Mouse (Mus musculus): ENCODE measurements around the gene Krtap1-3. TPM values are rescaled to one million over a fixed set of nuclear protein-coding genes. Genes with fewer than 3 reads are reported as not detected.

Krtap1-3 gene
- total RNA-seq, 2 experiments from 2014 or later: not detected

DNA sequence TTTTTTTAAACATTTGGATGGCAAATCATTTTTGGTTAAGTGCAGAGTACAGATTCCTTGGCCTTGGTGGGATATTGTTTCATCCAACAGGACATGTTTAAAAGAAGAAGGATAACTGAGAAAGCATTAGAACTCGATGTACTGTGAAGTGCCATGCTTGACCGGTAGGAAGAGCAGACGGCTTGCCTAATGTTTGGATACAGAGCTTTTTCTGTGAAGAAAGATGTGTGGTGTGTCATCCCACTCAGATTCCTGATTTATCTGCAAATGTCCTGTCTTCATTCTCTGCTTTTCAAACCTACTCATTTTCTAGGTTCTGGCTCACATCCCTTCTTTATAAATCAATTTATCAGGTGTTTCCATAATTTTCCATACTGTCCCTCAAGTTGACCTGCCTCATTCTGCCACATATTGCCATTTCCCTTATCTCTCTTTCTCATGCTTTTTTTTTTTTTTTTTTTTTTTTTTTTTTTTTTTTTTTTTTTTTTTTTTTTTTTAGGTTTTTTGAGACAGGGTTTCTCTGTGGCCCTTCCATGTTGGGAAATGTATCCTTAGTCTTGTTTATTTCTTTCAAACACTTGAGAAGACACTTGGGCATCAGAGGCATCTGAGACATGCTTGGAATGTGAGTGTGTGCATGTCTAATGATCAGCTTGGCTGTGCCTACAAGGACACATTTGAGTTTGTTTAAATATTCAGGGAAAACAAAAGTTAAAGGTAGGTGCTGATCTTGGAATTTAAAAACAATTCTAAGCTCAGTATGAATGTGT lies 33.0 kb downstream of the Krtap1-3 start:
- no peak for DNase-seq

GRCm38 (mm10) chr11:99556753-99557152 lies 34.4 kb downstream of the Krtap1-3 start, which contains the start of gene Krtap3-2:
Krtap3-2 (minus strand) TSS chr11:99556853.
- no peak for DNase-seq

GRCm38 (mm10) chr11:99556195-99556594 lies 34.9 kb downstream of the Krtap1-3 start:
- no peak for DNase-seq

GRCm38 (mm10) chr11:99550765-99551164 lies 40.4 kb downstream of the Krtap1-3 start, which contains the start of gene Krtap3-3:
Krtap3-3 (minus strand) TSS chr11:99550865.
- no peak for DNase-seq

DNA sequence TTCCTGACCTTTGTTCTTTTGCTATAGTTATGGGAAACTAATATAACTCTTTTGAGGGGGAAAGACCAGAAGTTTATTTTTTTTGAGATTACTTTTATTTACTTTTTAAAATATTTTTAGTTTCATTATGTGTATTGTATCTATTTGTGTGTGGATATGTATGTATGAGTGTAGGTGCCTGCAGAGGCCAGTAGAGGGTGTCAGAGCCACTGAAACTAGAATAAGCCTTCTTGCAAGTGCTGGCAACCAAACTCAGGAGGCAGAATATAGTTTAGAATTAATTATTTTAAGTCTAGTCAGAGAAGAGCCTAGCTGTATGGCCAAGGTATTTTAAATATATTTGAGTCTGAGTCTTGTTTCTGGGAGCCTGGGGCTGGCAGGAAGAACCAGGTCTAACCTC lies 43.2 kb downstream of the Krtap1-3 start:
- no peak for DNase-seq

Other genes with a start within 250 kb of the Krtap1-3 start
- gene Krt27, start 240.2 kb downstream of the Krtap1-3 start, total RNA-seq (2021): not detected
- not detected for gene Krt28, start 216.4 kb downstream of the Krtap1-3 start, total RNA-seq (2021)
- gene Krt10, start 202.0 kb downstream of the Krtap1-3 start, total RNA-seq (2021): 1 to 10 TPM; 4.4 to 6.4 TPM
- not detected for gene Krt12, start 169.1 kb downstream of the Krtap1-3 start, total RNA-seq (2021)
- under 1 TPM in 1 of 2 experiments, not detected in 1; 0.26 TPM for gene Krt20, start 153.2 kb downstream of the Krtap1-3 start, total RNA-seq (2021)
- gene Krt23, start 98.2 kb downstream of the Krtap1-3 start, total RNA-seq (2021): under 1 TPM in 1 of 2 experiments, not detected in 1; 0.16 TPM
- gene Krt39, start 70.0 kb downstream of the Krtap1-3 start, total RNA-seq (2021): not detected
- gene Krt40, start 48.2 kb downstream of the Krtap1-3 start, total RNA-seq (2021): not detected
- gene Krtap3-3, start 40.5 kb downstream of the Krtap1-3 start, total RNA-seq (2021): not detected
- gene Krtap3-2, start 34.5 kb downstream of the Krtap1-3 start, total RNA-seq (2021): not detected
- gene Gm11939, start 31.9 kb downstream of the Krtap1-3 start, total RNA-seq (2021): not detected
- not detected for gene Krtap3-1, start 24.7 kb downstream of the Krtap1-3 start, total RNA-seq (2021)
- not detected for gene Krtap1-5, start 10.3 kb downstream of the Krtap1-3 start, total RNA-seq (2021)
- gene Krtap1-4, start 7.7 kb downstream of the Krtap1-3 start, total RNA-seq (2021): not detected
- not detected for gene Krtap9-3, start 6.8 kb upstream of the Krtap1-3 start, total RNA-seq (2021)
- not detected for gene Gm11938, start 12.0 kb upstream of the Krtap1-3 start, total RNA-seq (2021)
- not detected for gene Gm11937, start 18.9 kb upstream of the Krtap1-3 start, total RNA-seq (2021)
- gene Krtap2-4, start 23.5 kb upstream of the Krtap1-3 start, total RNA-seq (2021): not detected
- gene Gm11562, start 29.1 kb upstream of the Krtap1-3 start, total RNA-seq (2021): not detected
- gene Krtap4-1, start 36.9 kb upstream of the Krtap1-3 start, total RNA-seq (2021): not detected
- gene Krtap4-2, start 43.7 kb upstream of the Krtap1-3 start, total RNA-seq (2021): not detected
- gene Krtap4-7, start 52.8 kb upstream of the Krtap1-3 start, total RNA-seq (2021): not detected
- gene Gm11555, start 58.9 kb upstream of the Krtap1-3 start, total RNA-seq (2021): not detected
- gene Gm11563, start 67.6 kb upstream of the Krtap1-3 start, total RNA-seq (2021): not detected
- not detected for gene Krtap4-6, start 74.6 kb upstream of the Krtap1-3 start, total RNA-seq (2021)
- gene Gm14190, start 99.4 kb upstream of the Krtap1-3 start, total RNA-seq (2021): not detected
- not detected for gene Gm14180, start 143.0 kb upstream of the Krtap1-3 start, total RNA-seq (2021)
- not detected for gene Gm11595, start 181.6 kb upstream of the Krtap1-3 start, total RNA-seq (2021)
- not detected for gene Krtap4-8, start 189.4 kb upstream of the Krtap1-3 start, total RNA-seq (2021)
- not detected for gene Krtap4-9, start 193.9 kb upstream of the Krtap1-3 start, total RNA-seq (2021)
- gene Gm11596, start 202.1 kb upstream of the Krtap1-3 start, total RNA-seq (2021): not detected
- not detected for gene Gm11569, start 207.6 kb upstream of the Krtap1-3 start, total RNA-seq (2021)
- not detected for gene Gm11554, start 213.1 kb upstream of the Krtap1-3 start, total RNA-seq (2021)
- gene Krtap4-13, start 218.6 kb upstream of the Krtap1-3 start, total RNA-seq (2021): not detected
- not detected for gene Gm11564, start 224.3 kb upstream of the Krtap1-3 start, total RNA-seq (2021)
- not detected for gene 2300003K06Rik, start 246.7 kb upstream of the Krtap1-3 start, total RNA-seq (2021)

All from adrenal gland, postnatal 36 days (tissue).